Mouse (Mus musculus) cortical plate, adult 2 months (tissue): Measurements from ENCODE around the gene Pcsk2. TPM values are rescaled to one million over a fixed set of nuclear protein-coding genes. Genes with fewer than 3 reads are reported as not detected.

ENCODE experiments used
- H3K27ac ChIP-seq: fragments of 200-500 bp; 2 replicates; pipeline ENCODE4 v1.5.1; 2012; ENCODE audit warnings: low read length, control low read depth, inconsistent platforms; ENCODE audit not compliant: insufficient read depth
- H3K4me1 ChIP-seq: fragments of 200-500 bp; 2 replicates; pipeline ENCODE4 v1.6.1; 2011; ENCODE audit warnings: low read length; ENCODE audit not compliant: control insufficient read depth, insufficient read depth
- H3K4me3 ChIP-seq: fragments of 200-500 bp; 2 replicates; pipeline ENCODE4 v1.5.1; 2011; ENCODE audit warnings: mild to moderate bottlenecking, low read length, control low read depth; ENCODE audit not compliant: insufficient read depth
- CTCF ChIP-seq: fragments of 200-500 bp; IDR thresholded peaks from 2 replicates; pipeline ENCODE4 v1.5.1; 2011; ENCODE audit warnings: mild to moderate bottlenecking, control low read depth, low read length; ENCODE audit not compliant: insufficient read depth; ENCODE audit errors: extremely low read depth
- POLR2A ChIP-seq: fragments of 200-500 bp; IDR thresholded peaks from 2 replicates; pipeline ENCODE4 v1.6.1; 2011; ENCODE audit warnings: mild to moderate bottlenecking, low read length, control low read depth; ENCODE audit not compliant: insufficient read depth; ENCODE audit errors: extremely low read depth
- polyA plus RNA-seq: library from polyadenylated mRNA; depleted of rRNA; stranded (reverse); fragments of >200 nt; gene quantifications from 2 replicates; pipeline ENCODE4 v1.2.3, GENCODE M21; 2012

The Pcsk2 gene
- polyA plus RNA-seq, 1 experiment = 188 TPM

DNA sequence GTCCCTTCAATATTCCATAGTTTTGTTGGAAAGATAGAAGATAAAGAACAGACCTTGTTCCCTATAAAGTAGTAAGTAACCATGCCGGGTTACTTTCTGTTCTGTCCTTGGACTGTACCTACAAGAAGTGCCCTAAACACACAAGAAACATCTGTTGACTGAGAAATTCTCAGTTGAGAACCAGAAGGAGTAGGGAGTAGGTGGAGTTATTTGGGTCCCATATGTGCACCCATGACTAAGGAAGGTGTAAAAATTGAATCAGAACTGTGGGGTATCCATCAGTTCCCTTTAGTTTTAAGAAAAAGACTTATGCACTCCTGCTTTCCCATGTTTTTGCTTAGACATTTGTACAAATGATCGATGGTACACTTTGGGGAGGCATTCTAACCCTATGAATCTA, 137.6 kb downstream of the Pcsk2 start:
- no peak overlapping the region for H3K27ac ChIP-seq
- no peak for TF ChIP-seq POLR2A
- TF ChIP-seq CTCF = no peak
- H3K4me3 ChIP-seq = no peak overlapping the region
- H3K4me1 ChIP-seq = peaks cover 29% of the 10 kb centered on the region

DNA sequence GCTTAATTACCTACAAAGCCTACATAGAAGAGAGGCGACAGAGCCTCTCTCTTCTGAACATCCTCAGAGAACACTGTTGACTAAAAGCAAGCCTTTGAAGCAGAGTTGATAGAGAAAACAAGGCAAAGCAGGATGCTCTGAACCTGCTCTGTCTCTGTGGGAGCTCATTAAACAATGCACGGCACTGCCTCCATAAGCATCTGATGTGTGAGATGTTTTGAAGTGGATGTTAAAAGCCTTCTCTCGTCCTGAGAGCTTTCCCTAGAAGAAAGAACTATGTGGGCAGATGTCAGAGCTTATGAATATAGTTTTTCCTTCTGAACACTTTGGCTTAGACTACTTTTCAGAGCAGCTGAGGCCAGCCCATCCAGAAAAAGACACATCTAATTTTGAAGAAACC, 145.3 kb downstream of the Pcsk2 start:
- H3K27ac ChIP-seq = peak overlapping the region; percentile 42
- TF ChIP-seq POLR2A (no peak), CTCF (no peak)

DNA sequence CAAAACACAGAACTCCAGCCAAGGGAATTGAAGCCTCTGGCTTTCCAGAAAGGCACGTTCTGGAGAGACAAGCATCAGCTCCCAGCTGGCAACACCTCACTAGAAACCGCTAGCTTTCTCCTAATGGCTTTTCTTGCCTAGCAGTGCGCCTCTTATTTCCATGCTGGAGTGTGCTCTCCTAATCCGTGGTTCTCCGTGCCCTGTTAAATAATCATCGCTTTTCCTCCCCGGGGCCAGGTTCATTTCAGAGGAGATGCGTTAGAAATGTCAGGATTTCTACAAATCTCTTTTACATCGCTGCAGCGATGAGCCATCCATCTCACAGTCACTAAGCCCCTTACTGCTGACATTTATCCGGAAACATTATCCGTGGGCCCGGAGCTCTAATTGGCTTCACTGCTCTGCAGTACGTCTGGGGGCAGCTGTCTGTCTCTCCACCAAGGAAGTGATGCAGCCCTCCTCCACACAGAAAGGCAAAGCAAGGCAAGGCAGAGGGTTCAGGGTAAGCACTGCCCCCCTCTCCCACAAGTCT, 150.1 kb downstream of the Pcsk2 start:
- TF ChIP-seq CTCF = no peak
- Histone ChIP-seq H3K4me3 (no peak overlapping the region), H3K4me1 (peaks cover 5% of the 10 kb centered on the region), H3K27ac (peak overlapping the region; percentile 46; the same call in 1 of the 2 replicates)

More for the DNA sequence above, 145.3 kb downstream of the Pcsk2 start:
- no peak overlapping the region for H3K4me3 ChIP-seq
- H3K4me1 ChIP-seq = peaks cover 7% of the 10 kb centered on the region

- peak overlapping the region; percentile 46 for H3K27ac ChIP-seq
Observed at GRCm38 (mm10) chr2:143696704-143697103, 150.7 kb downstream of the Pcsk2 start.

DNA sequence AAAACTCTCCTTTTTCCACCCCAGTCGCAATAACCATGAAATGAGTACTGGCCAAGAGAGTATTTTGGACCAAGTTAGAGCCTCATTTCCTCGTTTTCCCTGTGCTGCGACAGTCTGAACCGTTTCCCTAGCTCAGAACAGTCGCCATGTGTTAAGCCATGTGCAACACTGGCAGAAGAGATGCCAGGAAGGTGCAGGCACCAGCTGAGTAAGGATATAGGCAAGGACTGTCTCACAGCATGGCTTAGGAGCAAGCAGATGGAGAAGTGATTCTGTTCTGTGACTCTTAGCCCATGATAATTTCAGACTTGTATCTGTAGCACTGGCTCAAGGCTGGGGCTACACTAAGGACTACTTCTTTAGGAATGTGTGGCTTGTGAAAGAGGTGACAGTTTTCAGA, 155.2 kb downstream of the Pcsk2 start:
- H3K27ac ChIP-seq = no peak overlapping the region
- H3K4me3 ChIP-seq = no peak overlapping the region
- H3K4me1 ChIP-seq = peaks cover 4% of the 10 kb centered on the region
- no peak for TF ChIP-seq POLR2A
- TF ChIP-seq CTCF = no peak

More at GRCm38 (mm10) chr2:143696704-143697103, 150.7 kb downstream of the Pcsk2 start:
- H3K4me3 ChIP-seq = no peak overlapping the region
- peaks cover 4% of the 10 kb centered on the region for H3K4me1 ChIP-seq
- TF ChIP-seq POLR2A (no peak), CTCF (no peak)

DNA sequence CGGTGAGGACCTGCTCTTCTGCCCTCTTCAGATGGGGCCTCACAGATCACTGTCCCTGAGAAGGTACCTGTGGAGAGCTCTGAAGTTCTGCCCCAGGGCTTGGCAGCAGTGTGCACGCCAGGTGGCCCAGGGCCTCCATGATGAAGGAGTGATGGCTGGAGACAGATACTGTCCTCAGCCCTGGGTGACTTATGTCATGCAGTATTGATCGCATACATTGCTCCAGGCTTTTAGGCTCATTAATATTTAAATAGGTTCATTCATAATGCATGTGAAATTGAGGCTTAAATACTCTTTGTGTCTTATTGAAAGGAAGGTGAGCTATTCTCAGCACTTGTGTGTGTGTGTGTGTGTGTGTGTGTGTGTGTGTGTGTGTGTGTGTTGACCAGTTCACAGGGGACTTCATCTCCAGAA, 157.0 kb downstream of the Pcsk2 start:
- no peaks in the 10 kb centered on the region; the same call in 1 of the 2 replicates for H3K4me1 ChIP-seq
- TF ChIP-seq CTCF (no peak), POLR2A (no peak)
- no peak overlapping the region for H3K27ac ChIP-seq
- H3K4me3 ChIP-seq = no peak overlapping the region

DNA sequence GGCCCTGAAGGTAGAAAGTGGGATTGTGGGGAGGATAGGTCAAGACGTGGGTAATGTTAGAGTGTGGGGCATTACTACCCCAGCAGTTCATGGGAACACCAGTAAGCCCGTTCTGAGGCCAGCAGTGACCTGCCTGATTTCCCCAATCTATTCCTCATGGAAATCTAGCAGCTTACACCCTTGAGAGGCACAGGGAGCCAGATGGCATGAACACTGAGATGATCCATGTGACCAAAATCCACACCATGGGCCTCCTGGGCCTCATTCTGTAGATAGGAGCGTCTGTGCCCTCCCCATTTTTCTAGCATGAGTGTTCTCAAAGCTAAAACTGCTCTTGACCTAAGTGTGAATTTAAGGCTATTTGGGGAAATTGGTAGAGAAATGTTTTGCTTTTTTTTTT, 162.2 kb downstream of the Pcsk2 start:
- Histone ChIP-seq H3K27ac (no peak overlapping the region), H3K4me3 (no peak overlapping the region), H3K4me1 (peaks cover 12% of the 10 kb centered on the region; the same call in 1 of the 2 replicates)
- TF ChIP-seq CTCF (no peak), POLR2A (no peak)

- TF ChIP-seq CTCF (0 out of 2 replicates have a peak, but pooled peaks have one; percentile 15), POLR2A (no peak)
- H3K4me1 ChIP-seq = peaks cover 13% of the 10 kb centered on the region
- no peak overlapping the region for H3K4me3 ChIP-seq
- no peak overlapping the region for H3K27ac ChIP-seq
Observed at GRCm38 (mm10) chr2:143709249-143709648, 163.3 kb downstream of the Pcsk2 start.

- TF ChIP-seq POLR2A = no peak
- no peak for TF ChIP-seq CTCF
- Histone ChIP-seq H3K4me1 (peaks cover 13% of the 10 kb centered on the region), H3K27ac (no peak overlapping the region), H3K4me3 (no peak overlapping the region)
Observed at GRCm38 (mm10) chr2:143709979-143710378, 164.0 kb downstream of the Pcsk2 start.

GRCm38 (mm10) chr2:143711886-143712285, 165.9 kb downstream of the Pcsk2 start:
- Histone ChIP-seq H3K27ac (no peak overlapping the region), H3K4me3 (no peak overlapping the region), H3K4me1 (peaks cover 13% of the 10 kb centered on the region)
- no peak for TF ChIP-seq CTCF
- TF ChIP-seq POLR2A = no peak
